Mouse (Mus musculus): Measurements from ENCODE around the gene Prmt8. TPM values are rescaled to one million over a fixed set of nuclear protein-coding genes. Genes with fewer than 3 reads are reported as not detected.

Gene Prmt8
- polyA plus RNA-seq, 1 experiment: not detected

DNA sequence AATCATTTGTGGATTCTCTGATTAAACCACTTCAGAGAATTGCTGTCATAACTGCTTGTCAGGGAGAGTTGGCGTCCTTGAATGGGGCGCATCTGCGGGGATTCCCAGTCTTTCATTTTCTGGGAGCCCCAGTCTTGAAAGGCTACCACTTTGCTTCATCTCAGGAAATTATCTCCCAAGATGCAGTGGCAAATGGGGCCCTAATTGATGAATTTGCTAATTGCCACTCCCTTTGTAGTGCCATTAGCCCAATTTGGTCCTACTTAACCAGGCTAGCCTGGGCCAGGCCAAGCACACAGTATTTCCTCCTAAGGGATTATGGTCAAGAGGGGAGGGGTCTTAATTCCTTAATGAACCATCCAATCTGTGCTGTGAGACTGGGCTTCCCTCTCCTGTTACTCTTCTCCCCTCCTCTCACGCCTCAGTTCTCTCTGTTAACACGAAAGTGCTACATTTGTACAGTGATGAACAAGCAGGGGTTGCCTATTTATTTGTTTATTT lies 11.6 kb downstream of the Prmt8 start:
- TF ChIP-seq CTCF (IDR thresholded peaks at IDR 0.05; ENCODE audit: extremely low read depth, insufficient read depth, insufficient read length, insufficient replicate concordance) (no peak), POLR2A (IDR thresholded peaks at IDR 0.05; ENCODE audit: low read depth, low read length) (no peak)
- Histone ChIP-seq H3K4me3 (ENCODE audit: extremely low read depth, insufficient read depth, insufficient read length) (no peak overlapping the region), H3K4me1 (ENCODE audit: control insufficient read depth, insufficient read depth, insufficient read length) (no peaks in the 10 kb centered on the region), H3K27ac (ENCODE audit: insufficient read depth, low read length) (no peak overlapping the region), H3K36me3 (ENCODE audit: control insufficient read depth, insufficient read depth, low read length) (no peaks in the 10 kb centered on the region), H3K27me3 (ENCODE audit: control insufficient read depth, insufficient read depth, low read length) (no peaks in the 10 kb centered on the region)
- WGBS: 88% methylated on average over 5 of the region's 5 CpGs
- no peak for DNase-seq (ENCODE audit: low read depth in 1 of 2, low spot score in 2 of 2)

DNA sequence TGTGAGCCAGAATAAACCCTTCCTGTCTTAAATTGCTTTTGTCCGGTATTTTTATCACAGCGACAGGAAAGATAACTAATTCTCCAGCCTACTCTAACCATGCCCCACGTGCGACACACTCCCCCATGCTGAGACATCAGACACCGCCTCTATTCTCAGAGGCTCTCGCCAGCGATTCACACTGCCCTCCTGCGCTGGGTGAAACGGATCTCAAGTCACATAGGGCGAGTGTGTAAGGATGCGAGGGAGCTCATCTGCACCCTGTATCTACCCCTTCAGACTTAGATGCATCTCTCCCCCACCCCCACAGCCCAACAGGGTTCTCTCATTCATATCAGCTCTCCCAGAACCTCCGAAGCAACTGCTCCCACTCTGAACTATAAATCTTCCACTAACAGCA lies 12.4 kb downstream of the Prmt8 start:
- no peak for DNase-seq (ENCODE audit: low read depth in 1 of 2, low spot score in 2 of 2)
- Histone ChIP-seq H3K27me3 (ENCODE audit: control insufficient read depth, insufficient read depth, low read length) (no peaks in the 10 kb centered on the region), H3K36me3 (ENCODE audit: control insufficient read depth, insufficient read depth, low read length) (no peaks in the 10 kb centered on the region), H3K4me1 (ENCODE audit: control insufficient read depth, insufficient read depth, insufficient read length) (no peaks in the 10 kb centered on the region), H3K4me3 (ENCODE audit: extremely low read depth, insufficient read depth, insufficient read length) (no peak overlapping the region), H3K27ac (ENCODE audit: insufficient read depth, low read length) (no peak overlapping the region)
- 59% methylated on average over 12 of the region's 12 CpGs for WGBS
- TF ChIP-seq CTCF (IDR thresholded peaks at IDR 0.05; ENCODE audit: extremely low read depth, insufficient read depth, insufficient read length, insufficient replicate concordance): no peak
- no peak for TF ChIP-seq POLR2A (IDR thresholded peaks at IDR 0.05; ENCODE audit: low read depth, low read length)

DNA sequence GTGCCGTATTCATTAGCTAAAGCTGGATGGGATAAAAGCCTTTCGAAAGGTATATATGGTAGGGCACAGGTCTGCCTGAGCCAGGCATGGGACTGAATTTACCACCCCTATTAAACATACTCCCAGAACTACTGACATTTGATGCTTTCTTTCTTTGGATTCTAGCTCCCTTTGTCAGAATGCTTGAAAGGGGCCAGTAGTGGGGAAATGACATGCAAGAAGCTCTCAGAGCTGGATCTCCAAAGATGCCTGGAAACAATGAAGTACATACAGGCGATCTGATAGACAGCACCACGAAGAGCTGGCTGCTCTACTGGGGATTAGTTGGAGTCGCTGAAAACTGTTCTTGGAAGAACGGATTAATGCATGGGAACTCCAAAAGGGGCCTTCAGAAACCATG lies 16.0 kb downstream of the Prmt8 start:
- TF ChIP-seq POLR2A (IDR thresholded peaks at IDR 0.05; ENCODE audit: low read depth, low read length): no peak
- TF ChIP-seq CTCF (IDR thresholded peaks at IDR 0.05; ENCODE audit: extremely low read depth, insufficient read depth, insufficient read length, insufficient replicate concordance): no peak
- 82% methylated on average over 6 of the region's 6 CpGs for WGBS
- no peak overlapping the region for H3K27ac ChIP-seq (ENCODE audit: insufficient read depth, low read length)

DNA sequence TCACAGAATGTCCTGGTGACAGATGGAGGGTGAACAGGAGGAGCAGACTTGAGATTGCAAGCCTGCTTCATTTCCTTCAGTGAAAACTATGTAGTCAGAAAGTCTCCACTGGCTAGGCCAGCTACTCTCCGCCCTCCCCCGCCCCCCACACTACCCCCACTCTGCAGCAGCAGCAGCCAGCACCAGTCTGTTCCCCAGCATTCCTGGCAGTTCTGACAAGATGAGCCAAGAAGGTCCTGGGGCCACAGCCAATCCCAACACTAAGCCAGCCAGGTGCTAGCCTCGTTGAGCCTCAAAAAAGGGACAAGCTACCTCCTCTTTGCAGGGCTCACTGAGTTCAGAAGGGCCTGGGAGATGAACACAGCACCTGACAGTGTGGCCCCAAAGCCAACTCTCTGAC lies 16.6 kb downstream of the Prmt8 start:
- no peak for TF ChIP-seq CTCF (IDR thresholded peaks at IDR 0.05; ENCODE audit: extremely low read depth, insufficient read depth, insufficient read length, insufficient replicate concordance)
- no peak for TF ChIP-seq POLR2A (IDR thresholded peaks at IDR 0.05; ENCODE audit: low read depth, low read length)
- no peaks in the 10 kb centered on the region for H3K27me3 ChIP-seq (ENCODE audit: control insufficient read depth, insufficient read depth, low read length)
- no peaks in the 10 kb centered on the region for H3K36me3 ChIP-seq (ENCODE audit: control insufficient read depth, insufficient read depth, low read length)
- H3K27ac ChIP-seq (ENCODE audit: insufficient read depth, low read length): no peak overlapping the region
- DNase-seq (ENCODE audit: low read depth in 1 of 2, low spot score in 2 of 2): no peak
- 79% methylated on average over 3 of the region's 3 CpGs for WGBS
- H3K4me1 ChIP-seq (ENCODE audit: control insufficient read depth, insufficient read depth, insufficient read length): no peaks in the 10 kb centered on the region
- H3K4me3 ChIP-seq (ENCODE audit: extremely low read depth, insufficient read depth, insufficient read length): no peak overlapping the region

More for the DNA sequence above, 16.0 kb downstream of the Prmt8 start:
- H3K36me3 ChIP-seq (ENCODE audit: control insufficient read depth, insufficient read depth, low read length): no peaks in the 10 kb centered on the region
- H3K4me3 ChIP-seq (ENCODE audit: extremely low read depth, insufficient read depth, insufficient read length): no peak overlapping the region
- no peak for DNase-seq (ENCODE audit: low read depth in 1 of 2, low spot score in 2 of 2)
- no peaks in the 10 kb centered on the region for H3K4me1 ChIP-seq (ENCODE audit: control insufficient read depth, insufficient read depth, insufficient read length)
- no peaks in the 10 kb centered on the region for H3K27me3 ChIP-seq (ENCODE audit: control insufficient read depth, insufficient read depth, low read length)

DNA sequence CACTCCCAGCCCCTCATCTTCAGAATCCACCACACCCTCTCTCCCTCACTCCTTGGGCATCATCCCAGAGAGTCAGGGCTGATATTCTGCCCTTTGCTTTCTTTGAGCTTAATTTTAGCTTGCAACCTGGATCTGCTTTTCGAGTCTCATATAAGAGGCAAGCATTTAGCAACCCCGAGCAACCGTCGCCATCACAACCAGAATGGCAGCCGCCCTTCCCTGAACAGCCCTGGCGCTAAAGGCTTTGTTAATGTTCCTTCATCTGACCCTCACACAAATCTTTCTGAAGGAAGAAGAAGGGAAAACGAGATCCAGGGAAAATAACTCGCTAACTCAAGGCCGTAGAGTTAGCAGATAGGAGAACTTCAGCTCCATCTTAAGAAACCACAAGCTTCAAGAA lies 17.8 kb downstream of the Prmt8 start:
- Histone ChIP-seq H3K36me3 (ENCODE audit: control insufficient read depth, insufficient read depth, low read length) (no peaks in the 10 kb centered on the region), H3K27ac (ENCODE audit: insufficient read depth, low read length) (no peak overlapping the region), H3K4me1 (ENCODE audit: control insufficient read depth, insufficient read depth, insufficient read length) (no peaks in the 10 kb centered on the region), H3K4me3 (ENCODE audit: extremely low read depth, insufficient read depth, insufficient read length) (no peak overlapping the region), H3K27me3 (ENCODE audit: control insufficient read depth, insufficient read depth, low read length) (no peaks in the 10 kb centered on the region)
- DNase-seq (ENCODE audit: low read depth in 1 of 2, low spot score in 2 of 2): no peak
- TF ChIP-seq CTCF (IDR thresholded peaks at IDR 0.05; ENCODE audit: extremely low read depth, insufficient read depth, insufficient read length, insufficient replicate concordance) (no peak), POLR2A (IDR thresholded peaks at IDR 0.05; ENCODE audit: low read depth, low read length) (no peak)
- 90% methylated on average over 9 of the region's 9 CpGs for whole genome bisulfite sequencing

DNA sequence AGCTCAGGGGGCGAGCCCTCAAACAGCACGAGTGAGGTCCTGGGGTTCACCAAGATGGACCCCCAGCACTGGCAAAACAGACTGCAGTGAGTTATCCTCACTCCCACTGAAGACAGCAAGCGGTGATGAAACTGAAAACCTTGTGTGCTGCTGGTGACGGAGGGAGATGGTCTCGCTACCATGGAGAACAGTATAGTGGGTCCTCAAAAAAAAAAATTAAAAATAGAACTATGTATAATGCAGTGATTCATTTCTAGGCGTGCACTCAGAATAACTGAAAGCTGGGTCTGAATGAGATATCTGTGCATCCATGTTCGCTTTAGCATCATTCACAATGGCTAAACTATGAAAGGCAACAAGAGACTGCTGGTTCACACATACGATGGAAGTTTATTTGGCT lies 20.5 kb downstream of the Prmt8 start:
- Histone ChIP-seq H3K4me3 (ENCODE audit: extremely low read depth, insufficient read depth, insufficient read length) (no peak overlapping the region), H3K4me1 (ENCODE audit: control insufficient read depth, insufficient read depth, insufficient read length) (no peaks in the 10 kb centered on the region), H3K27me3 (ENCODE audit: control insufficient read depth, insufficient read depth, low read length) (no peaks in the 10 kb centered on the region), H3K27ac (ENCODE audit: insufficient read depth, low read length) (no peak overlapping the region), H3K36me3 (ENCODE audit: control insufficient read depth, insufficient read depth, low read length) (no peaks in the 10 kb centered on the region)
- 82% methylated on average over 8 of the region's 8 CpGs for WGBS
- DNase-seq (ENCODE audit: low read depth in 1 of 2, low spot score in 2 of 2): no peak
- no peak for TF ChIP-seq POLR2A (IDR thresholded peaks at IDR 0.05; ENCODE audit: low read depth, low read length)
- TF ChIP-seq CTCF (IDR thresholded peaks at IDR 0.05; ENCODE audit: extremely low read depth, insufficient read depth, insufficient read length, insufficient replicate concordance): no peak

DNA sequence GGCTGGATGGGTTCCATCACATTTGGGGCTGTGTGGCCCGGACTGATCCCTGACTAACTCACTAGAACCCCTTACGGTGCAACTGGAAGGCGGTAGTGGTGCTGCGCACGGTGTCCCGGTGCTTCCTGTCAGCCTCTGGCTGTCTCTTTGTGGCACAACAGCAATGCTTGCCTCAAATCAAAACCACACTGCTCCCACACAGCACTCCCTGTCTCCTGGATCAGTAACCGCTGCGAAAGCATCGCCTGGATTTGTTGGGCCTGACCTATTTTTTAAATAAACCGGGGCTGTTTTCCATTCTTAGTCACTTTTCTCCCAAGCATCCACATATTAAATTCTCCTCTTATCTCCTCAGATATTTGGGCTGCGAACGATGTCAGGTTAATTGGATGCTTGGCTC lies 27.0 kb downstream of the Prmt8 start:
- no peaks in the 10 kb centered on the region for H3K4me1 ChIP-seq (ENCODE audit: control insufficient read depth, insufficient read depth, insufficient read length)
- H3K4me3 ChIP-seq (ENCODE audit: extremely low read depth, insufficient read depth, insufficient read length): no peak overlapping the region
- no peaks in the 10 kb centered on the region for H3K36me3 ChIP-seq (ENCODE audit: control insufficient read depth, insufficient read depth, low read length)
- no peak for DNase-seq (ENCODE audit: low read depth in 1 of 2, low spot score in 2 of 2)
- no peaks in the 10 kb centered on the region for H3K27me3 ChIP-seq (ENCODE audit: control insufficient read depth, insufficient read depth, low read length)
- no peak overlapping the region for H3K27ac ChIP-seq (ENCODE audit: insufficient read depth, low read length)
- 93% methylated on average over 12 of the region's 12 CpGs for WGBS
- TF ChIP-seq POLR2A (IDR thresholded peaks at IDR 0.05; ENCODE audit: low read depth, low read length) (no peak), CTCF (IDR thresholded peaks at IDR 0.05; ENCODE audit: extremely low read depth, insufficient read depth, insufficient read length, insufficient replicate concordance) (no peak)
